ENCODE assay signal across 12 mouse cellular contexts in the genomic region with DNA sequence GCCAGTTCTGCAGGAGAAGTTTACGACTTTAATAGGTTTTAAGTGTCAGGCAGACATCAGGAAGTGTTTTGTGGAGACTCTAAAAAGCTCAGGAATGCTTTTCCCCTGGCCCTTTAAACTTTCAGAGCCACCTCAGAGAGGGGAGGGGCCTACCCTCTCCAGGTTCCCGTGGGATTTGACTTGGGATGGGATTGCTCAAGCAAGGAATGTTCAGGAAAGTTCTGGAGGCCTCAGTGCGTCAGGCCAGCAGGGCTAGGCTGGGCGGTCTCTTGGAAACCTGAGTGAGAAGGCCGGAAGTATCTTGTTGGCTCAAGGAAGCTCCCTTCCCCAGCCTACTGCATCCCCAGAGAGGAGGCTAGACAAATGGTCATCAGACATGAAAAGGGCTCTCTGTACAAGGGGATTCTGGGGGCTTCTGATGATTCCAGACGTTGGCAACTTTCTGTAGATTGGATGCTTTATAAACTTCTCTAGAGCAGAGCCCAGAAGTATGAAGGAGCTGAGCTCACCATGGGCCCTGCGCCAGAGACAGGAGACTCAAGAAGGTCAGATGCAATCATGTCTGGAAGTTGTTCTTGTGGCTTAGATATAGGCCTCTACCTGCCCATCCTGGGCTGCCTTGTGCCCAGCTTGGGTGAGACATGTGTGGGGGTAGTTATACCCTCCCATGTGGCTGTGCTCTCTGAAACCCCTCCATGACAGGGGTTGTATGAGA. TPM values are rescaled to one million over a fixed set of nuclear protein-coding genes. Genes with fewer than 3 reads are reported as not detected.
A peak's percentile ranks its signal among the peaks of the same experiment; 100 is the strongest.
DNase-seq lines count a peak whose midpoint lies in the region; ATAC-seq and TF ChIP-seq lines count a peak whose summit lies in the region.
"Had no signal": no experiment of that assay in that cellular context is flagged by ENCODE, and none has a peak within 500 bp of the region (broad histone marks: within the 10 kb centered on the region; RNA-seq: fewer than 3 reads in every experiment).

No protein-coding gene starts in this region.

- no peaks in the 10 kb centered on the region for H3K27me3 ChIP-seq in midbrain, embryonic 11.5 days (ENCODE audit: control insufficient read depth, insufficient read depth, low read length)
- no peaks in the 10 kb centered on the region for H3K27me3 ChIP-seq in midbrain, embryonic 13.5 days
- peaks cover 27% of the 10 kb centered on the region for H3K27me3 ChIP-seq in heart, postnatal 0 days (ENCODE audit: control insufficient read depth, insufficient read depth, low read length)

- peak; percentile 50 for DNase-seq in adrenal gland, postnatal 10 days
- DNase-seq in adrenal gland, adult 2 months: no peak
- DNase-seq in midbrain, embryonic 11.5 days (ENCODE audit: low spot score, missing footprints): peak; percentile 78
- peak; percentile 7 for DNase-seq in heart, postnatal 0 days (ENCODE audit: low spot score)
- DNase-seq in skeletal muscle tissue, adult 2 months (ENCODE audit: low read depth, low spot score): peak; percentile 85
- DNase-seq in natural killer cell, adult 2 months (ENCODE audit: low spot score in 2 of 2): no peak
- DNase-seq in cerebellum, postnatal 36 days: no peak
- DNase-seq: lung, postnatal 36 days had no signal

- ATAC-seq in midbrain, embryonic 11.5 days (ENCODE audit: low FRiP score): no peak
- ATAC-seq in midbrain, embryonic 13.5 days: no peak
- peak; percentile 49; the same call in 1 of the 2 replicates for ATAC-seq in heart, postnatal 0 days (ENCODE audit: insufficient read depth, low read depth)
- ATAC-seq: forebrain, embryonic 16.5 days; Patski had no signal

- no peak overlapping the region for H3K27ac ChIP-seq in midbrain, embryonic 11.5 days (ENCODE audit: low read depth, low read length)
- no peak overlapping the region for H3K27ac ChIP-seq in midbrain, embryonic 13.5 days
- H3K27ac ChIP-seq in heart, postnatal 0 days (ENCODE audit: low read depth): no peak overlapping the region

- H3K36me3 ChIP-seq in midbrain, embryonic 11.5 days (ENCODE audit: control insufficient read depth, insufficient read depth, low read length): no peaks in the 10 kb centered on the region
- no peaks in the 10 kb centered on the region for H3K36me3 ChIP-seq in midbrain, embryonic 13.5 days
- no peaks in the 10 kb centered on the region for H3K36me3 ChIP-seq in heart, postnatal 0 days (replicated peaks; ENCODE audit: control insufficient read depth, insufficient read depth, low read length)

- WGBS in midbrain, embryonic 11.5 days: 58% methylated on average over 7 of the region's 7 CpGs
- 70% methylated on average over 7 of the region's 7 CpGs for WGBS in midbrain, embryonic 13.5 days
- WGBS in heart, postnatal 0 days: 43% methylated on average over 7 of the region's 7 CpGs

- H3K9ac ChIP-seq in midbrain, embryonic 11.5 days (ENCODE audit: low read length): no peak overlapping the region
- H3K9ac ChIP-seq in midbrain, embryonic 13.5 days (replicated peaks): no peak overlapping the region
- H3K9ac ChIP-seq in heart, postnatal 0 days (replicated peaks; ENCODE audit: low read depth, low read length): no peak overlapping the region

- H3K9me3 ChIP-seq in midbrain, embryonic 11.5 days (ENCODE audit: control insufficient read depth, low read length): no peaks in the 10 kb centered on the region
- H3K9me3 ChIP-seq in midbrain, embryonic 13.5 days: no peaks in the 10 kb centered on the region
- no peaks in the 10 kb centered on the region for H3K9me3 ChIP-seq in heart, postnatal 0 days (replicated peaks; ENCODE audit: control insufficient read depth, low read length)

- no peak overlapping the region for H3K4me2 ChIP-seq in midbrain, embryonic 11.5 days
- H3K4me2 ChIP-seq in midbrain, embryonic 13.5 days (replicated peaks): no peak overlapping the region
- H3K4me2 ChIP-seq in heart, postnatal 0 days (ENCODE audit: low read depth, low read length): no peak overlapping the region

- TF ChIP-seq CTCF in heart, postnatal 0 days (IDR thresholded peaks at IDR 0.05; ENCODE audit: low read depth): no peak

- no peak overlapping the region for H3K4me3 ChIP-seq in midbrain, embryonic 11.5 days (ENCODE audit: low read depth, low read length)
- H3K4me3 ChIP-seq in midbrain, embryonic 13.5 days (replicated peaks): no peak overlapping the region
- no peak overlapping the region for H3K4me3 ChIP-seq in heart, postnatal 0 days (ENCODE audit: low read depth, low read length)

- H3K4me1 ChIP-seq in midbrain, embryonic 11.5 days (ENCODE audit: control insufficient read depth, insufficient read depth, low read length): no peaks in the 10 kb centered on the region
- peaks cover 6% of the 10 kb centered on the region for H3K4me1 ChIP-seq in midbrain, embryonic 13.5 days (replicated peaks)
- no peaks in the 10 kb centered on the region for H3K4me1 ChIP-seq in heart, postnatal 0 days (ENCODE audit: control insufficient read depth, insufficient read depth)

- TF ChIP-seq EP300 in heart, postnatal 0 days (IDR thresholded peaks at IDR 0.05; ENCODE audit: low read depth): no peak

RNA-seq across cellular contexts. Expression of a gene that starts 7.8 kb away (rescaled TPM):
- total RNA-seq in adrenal gland, postnatal 10 days (2021): 1 to 10 TPM; 6.7 to 9.5 TPM
- total RNA-seq in adrenal gland, adult 2 months (2021): 1 to 10 TPM; 2.3 to 4.0 TPM
- 1.8 and 2.3 TPM in 2 replicates for polyA plus RNA-seq in adrenal gland, adult 2 months (2012; rRNA removed)
- 1.5 and 2.3 TPM in 2 replicates for polyA plus RNA-seq in midbrain, embryonic 11.5 days (2014; fragmentation: Nextera tagmentation; extraction: Ambion mirVana)
- 3.7 and 4.2 TPM in 2 replicates for polyA plus RNA-seq in midbrain, embryonic 13.5 days (2015; fragmentation: Nextera tagmentation; extraction: Ambion mirVana)
- 0.23 and 3.6 TPM in 2 replicates for total RNA-seq in heart, postnatal 0 days (2014; rRNA removed; ENCODE audit: low replicate concordance)
- polyA plus RNA-seq in heart, postnatal 0 days (2015; fragmentation: Nextera tagmentation; extraction: Ambion mirVana): 0.34 and 0.38 TPM in 2 replicates
- total RNA-seq: common myeloid progenitor, adult 5-6 weeks had no signal

Comparison
In these comparisons a context has a peak if more than half of its experiments do, and no peak if none do; other contexts are left out.
1. DNase-seq: peak in adrenal gland, postnatal 10 days (single experiment), midbrain, embryonic 11.5 days (single experiment), heart, postnatal 0 days (single experiment) and skeletal muscle tissue, adult 2 months (single experiment); none in adrenal gland, adult 2 months (single experiment), natural killer cell, adult 2 months (0 of 2) and cerebellum, postnatal 36 days (0 of 2).